Mouse (Mus musculus) adrenal gland, adult 2 months (tissue): ENCODE data around the gene Mtr. TPM values are rescaled to one million over a fixed set of nuclear protein-coding genes. Genes with fewer than 3 reads are reported as not detected.
"Not testable (repeated sequence)": the region's sequence is repeated elsewhere in the genome, so short reads cannot be mapped to it uniquely, and the experiment has no call there.

Experiments
- DNase-seq: peaks from one replicate; pipeline ENCODE4 v3.0.0; 2021
- polyA plus RNA-seq: library from polyadenylated mRNA; depleted of rRNA; stranded (reverse); fragments of >200 nt; gene quantifications from 2 replicates; pipeline ENCODE4 v1.2.3, GENCODE M21; 2012; rRNA removed
- total RNA-seq, 2 experiments: library from RNA; stranded (reverse); gene quantifications; 2 replicates each; pipeline ENCODE4 v1.2.3; 2021

The Mtr gene
- total and polyA plus RNA-seq, 3 experiments, result 6.3 to 21.4 (median 16.1) TPM

DNA sequence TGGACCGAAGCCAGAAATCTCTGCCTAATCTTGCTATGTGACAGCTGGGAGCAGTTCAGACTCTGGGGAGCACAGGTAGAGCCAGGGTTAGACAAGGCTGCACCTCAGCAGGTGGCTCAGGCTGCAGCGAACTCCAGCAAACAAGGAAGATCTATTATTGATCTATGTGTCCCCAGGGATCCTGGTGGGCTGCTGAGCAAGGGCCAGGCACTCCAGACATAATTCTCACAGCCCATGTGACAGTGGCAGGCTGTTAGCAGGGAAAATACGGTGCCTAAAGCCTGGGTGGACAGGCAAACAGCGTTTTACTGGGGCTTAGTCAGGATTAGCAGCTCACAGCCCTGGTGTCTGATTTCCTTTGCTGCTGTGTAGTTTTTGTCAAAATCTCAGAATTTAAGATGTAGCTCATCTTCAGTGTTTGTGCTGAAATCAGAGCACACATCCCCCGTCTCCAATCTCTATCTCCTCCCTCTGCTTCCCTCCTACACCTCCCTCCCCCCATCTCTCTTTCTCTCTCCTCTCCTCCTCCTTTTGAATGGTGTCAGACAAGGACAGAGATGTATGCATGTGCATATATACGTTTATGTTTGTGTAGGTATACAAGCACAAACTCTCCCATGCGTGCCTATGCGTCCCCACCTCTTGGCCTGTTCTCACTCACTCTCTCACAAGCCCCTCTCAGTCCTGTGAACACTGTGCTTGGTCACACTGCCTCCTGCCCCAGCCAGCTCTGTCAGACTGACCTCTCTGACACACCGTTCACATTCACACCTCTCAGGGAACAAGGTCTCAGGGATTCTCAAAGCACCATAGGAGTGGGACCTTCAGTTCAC, 98.4 kb downstream of the Mtr start:
- no peak for DNase-seq

- DNase-seq, result no peak
These were observed 104.0 kb downstream of the Mtr start for GRCm38 (mm10) chr13:12153922-12154321.

DNA sequence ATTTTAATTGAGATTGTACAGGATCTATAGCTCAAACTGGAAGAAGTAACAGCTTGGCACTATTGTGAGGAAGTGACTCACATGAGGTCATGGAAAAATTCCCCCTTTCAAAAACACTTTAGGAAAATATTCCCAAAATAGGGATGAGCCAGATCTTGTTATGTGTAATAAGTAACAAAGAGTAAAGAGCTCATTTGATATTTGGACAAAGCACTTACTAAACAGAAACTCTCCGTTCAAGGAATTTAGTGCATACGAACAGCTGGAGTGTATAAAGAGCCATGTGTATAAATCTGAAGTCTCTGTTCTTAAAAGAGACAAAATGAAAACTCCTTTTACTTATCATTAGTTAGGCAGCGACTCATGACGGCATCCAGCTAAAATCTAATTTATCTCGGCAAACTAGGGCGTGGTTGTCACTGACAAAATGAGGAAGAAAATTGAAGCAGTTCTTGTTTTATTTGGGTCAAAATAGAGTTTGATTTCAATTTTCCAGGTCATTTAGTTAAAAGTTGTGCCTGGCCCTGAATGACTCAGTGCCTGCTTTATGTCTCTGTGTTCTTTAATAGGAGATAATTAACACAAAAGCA, 110.9 kb downstream of the Mtr start:
- no peak for DNase-seq

- DNase-seq, result no peak
These were observed 111.5 kb downstream of the Mtr start for GRCm38 (mm10) chr13:12146402-12146801.

GRCm38 (mm10) chr13:12143347-12143746, 114.6 kb downstream of the Mtr start:
- no peak for DNase-seq

DNA sequence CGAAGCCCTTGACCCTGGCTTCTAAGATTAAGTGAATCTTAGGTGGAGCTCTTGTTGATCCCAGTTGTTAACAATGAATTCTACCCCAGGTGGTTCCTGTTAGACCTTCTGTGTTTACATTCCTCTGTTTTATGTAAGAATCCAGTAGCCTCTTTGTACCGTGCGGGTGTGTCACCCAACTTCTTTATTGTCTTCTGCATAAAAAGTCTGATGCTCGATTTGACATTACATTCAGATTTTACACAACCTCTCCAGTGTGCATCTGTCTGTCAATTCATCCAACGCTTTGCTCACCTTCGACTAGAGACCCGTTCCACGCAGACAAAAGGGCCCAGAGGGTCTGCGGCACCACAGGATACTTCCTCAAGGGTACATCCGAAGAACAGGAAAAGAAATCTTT, 121.5 kb downstream of the Mtr start:
- not testable (repeated sequence) for DNase-seq

DNA sequence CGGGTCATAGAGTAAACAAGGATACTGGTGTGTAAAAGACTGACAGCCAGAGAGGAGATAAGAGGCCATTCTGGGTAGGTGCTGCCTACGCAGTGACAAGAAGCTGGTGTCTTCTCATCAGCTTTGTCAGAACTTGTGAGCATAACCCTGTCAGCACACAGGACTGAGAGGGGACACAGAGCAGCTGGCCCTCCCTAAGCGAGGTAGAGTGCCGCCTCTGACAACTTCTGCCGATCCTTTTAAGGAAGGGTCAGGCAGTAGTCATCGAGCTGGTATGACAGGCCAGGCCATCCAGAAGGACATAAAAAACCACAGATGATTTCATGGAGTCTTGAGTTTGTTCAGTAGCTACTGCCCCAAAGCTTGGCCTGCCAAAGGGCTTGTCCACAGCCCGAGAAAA, 124.4 kb downstream of the Mtr start:
- peak; percentile 22 for DNase-seq

Other genes with a start within 250 kb of the Mtr start
- 10 to 100 TPM; 13.9 to 14.7 TPM for gene Ryr2, start 151.2 kb downstream of the Mtr start, total RNA-seq
- gene Ryr2, start 151.2 kb downstream of the Mtr start, polyA plus RNA-seq, result 0.36 and 0.37 TPM in 2 replicates
- gene Actn2, start 82.6 kb upstream of the Mtr start, total RNA-seq, result under 1 TPM; 0.35 to 0.97 TPM
- gene Actn2, start 82.6 kb upstream of the Mtr start, polyA plus RNA-seq, result 0.28 and 0.31 TPM in 2 replicates
- gene Heatr1, start 136.9 kb upstream of the Mtr start, total RNA-seq, result 10 to 100 TPM; 38.7 to 61.9 TPM
- gene Heatr1, start 136.9 kb upstream of the Mtr start, polyA plus RNA-seq, result 13.2 and 13.7 TPM in 2 replicates
- 10 to 100 TPM; 73.3 to 87.4 TPM for gene Lgals8, start 206.8 kb upstream of the Mtr start, total RNA-seq
- 15.6 and 16.5 TPM in 2 replicates for gene Lgals8, start 206.8 kb upstream of the Mtr start, polyA plus RNA-seq